Comparison of ENCODE assay signal across 33 mouse cellular contexts in genomic region chr2:152119228-152119865, GRCm38 (mm10). TPM values are rescaled to one million over a fixed set of nuclear protein-coding genes. Genes with fewer than 3 reads are reported as not detected.
DNase-seq lines count a peak whose midpoint lies in the region; ATAC-seq lines count a peak whose summit lies in the region.
"Had no signal": no experiment of that assay in that cellular context is flagged by ENCODE, and none has a peak within 500 bp of the region (broad histone marks: within the 10 kb centered on the region; RNA-seq: fewer than 3 reads in every experiment).

No protein-coding gene starts in this region.

- ATAC-seq in forebrain, embryonic 13.5 days = no peak
- no peak for ATAC-seq in midbrain, embryonic 16.5 days
- ATAC-seq in embryonic facial prominence, embryonic 11.5 days (replicated peaks; ENCODE audit: insufficient number of reproducible peaks, low FRiP score, low TSS enrichment, low read depth) = no peak; the same call in 1 of the 2 replicates
- ATAC-seq: forebrain, embryonic 16.5 days; intestine, embryonic 15.5 days; Patski had no signal

- peaks cover 45% of the 10 kb centered on the region for H3K4me1 ChIP-seq in forebrain, embryonic 10.5 days
- H3K4me1 ChIP-seq in forebrain, embryonic 13.5 days = peaks cover 9% of the 10 kb centered on the region
- peaks cover 40% of the 10 kb centered on the region for H3K4me1 ChIP-seq in midbrain, embryonic 10.5 days
- peaks cover 7% of the 10 kb centered on the region for H3K4me1 ChIP-seq in midbrain, embryonic 16.5 days (ENCODE audit: control insufficient read depth, insufficient read depth, low read length)
- peaks cover 15% of the 10 kb centered on the region for H3K4me1 ChIP-seq in embryonic facial prominence, embryonic 11.5 days (ENCODE audit: control insufficient read depth, insufficient read depth, low read length)
- peaks cover 53% of the 10 kb centered on the region for H3K4me1 ChIP-seq in limb, embryonic 10.5 days

- DNase-seq in forebrain, embryonic 10.5 days (ENCODE audit: extremely low spot score, low spot score) = no peak
- DNase-seq in midbrain, embryonic 10.5 days (ENCODE audit: low spot score) = no peak
- peak; percentile 66 for DNase-seq in embryonic facial prominence, embryonic 11.5 days (ENCODE audit: low spot score)
- no peak for DNase-seq in limb, embryonic 10.5 days (ENCODE audit: low spot score)
- no peak for DNase-seq in heart, adult 18-20 months
- DNase-seq: adrenal gland, postnatal 36 days; B cell, adult 2 months; cerebellum, adult 11-12 months; gastrocnemius, postnatal 14 days; heart, adult 11 months; heart, postnatal 10 days; kidney, adult 8-10 months; kidney, postnatal 25 days; layer of hippocampus, postnatal 36 days; lung, embryonic 14.5 days; right cerebral cortex, adult 18-20 months; right cerebral cortex, postnatal 4 days; thymus, postnatal 14 days had no signal

- no peak overlapping the region for H3K9ac ChIP-seq in forebrain, embryonic 13.5 days
- no peak overlapping the region for H3K9ac ChIP-seq in midbrain, embryonic 16.5 days (ENCODE audit: low read depth, low read length)
- H3K9ac ChIP-seq in embryonic facial prominence, embryonic 11.5 days (replicated peaks; ENCODE audit: low read length) = peak overlapping the region; percentile 22; the same call in 1 of the 2 replicates
- H3K9ac ChIP-seq: embryonic facial prominence, embryonic 15.5 days; heart, embryonic 12.5 days; hindbrain, embryonic 14.5 days; intestine, embryonic 15.5 days; limb, embryonic 15.5 days; liver, embryonic 14.5 days; lung, embryonic 14.5 days; neural tube, embryonic 15.5 days had no signal

- H3K9me3 ChIP-seq in forebrain, embryonic 10.5 days = no peaks in the 10 kb centered on the region
- H3K9me3 ChIP-seq in forebrain, embryonic 13.5 days (replicated peaks) = no peaks in the 10 kb centered on the region
- H3K9me3 ChIP-seq in midbrain, embryonic 10.5 days (replicated peaks) = no peaks in the 10 kb centered on the region
- no peaks in the 10 kb centered on the region for H3K9me3 ChIP-seq in midbrain, embryonic 16.5 days (replicated peaks; ENCODE audit: control insufficient read depth, low read length, poor library complexity, severe bottlenecking)
- no peaks in the 10 kb centered on the region for H3K9me3 ChIP-seq in embryonic facial prominence, embryonic 11.5 days (replicated peaks; ENCODE audit: control insufficient read depth, low read length)
- no peaks in the 10 kb centered on the region for H3K9me3 ChIP-seq in limb, embryonic 10.5 days (replicated peaks)
- H3K9me3 ChIP-seq: embryonic facial prominence, embryonic 15.5 days; G1E; heart, embryonic 12.5 days; intestine, embryonic 15.5 days; limb, embryonic 15.5 days; neural tube, embryonic 15.5 days had no signal

- H3K4me3 ChIP-seq in forebrain, embryonic 10.5 days = no peak overlapping the region
- no peak overlapping the region for H3K4me3 ChIP-seq in forebrain, embryonic 13.5 days
- no peak overlapping the region for H3K4me3 ChIP-seq in midbrain, embryonic 10.5 days
- no peak overlapping the region for H3K4me3 ChIP-seq in midbrain, embryonic 16.5 days (ENCODE audit: low read depth, low read length)
- H3K4me3 ChIP-seq in embryonic facial prominence, embryonic 11.5 days (ENCODE audit: low read depth, low read length) = no peak overlapping the region
- H3K4me3 ChIP-seq in limb, embryonic 10.5 days = no peak overlapping the region
- H3K4me3 ChIP-seq: embryonic facial prominence, embryonic 15.5 days; heart, embryonic 12.5 days; intestine, embryonic 15.5 days; limb, embryonic 15.5 days; myocyte; neural tube, embryonic 15.5 days had no signal

- 52% methylated on average over 6 of the region's 6 CpGs for WGBS in forebrain, embryonic 10.5 days
- 67% methylated on average over 6 of the region's 6 CpGs for WGBS in forebrain, embryonic 13.5 days
- 49% methylated on average over 6 of the region's 6 CpGs for WGBS in midbrain, embryonic 10.5 days
- WGBS in midbrain, embryonic 16.5 days = 40% methylated on average over 6 of the region's 6 CpGs
- WGBS in embryonic facial prominence, embryonic 11.5 days = 27% methylated on average over 6 of the region's 6 CpGs
- 36% methylated on average over 6 of the region's 6 CpGs for WGBS in limb, embryonic 10.5 days

- no peaks in the 10 kb centered on the region for H3K36me3 ChIP-seq in forebrain, embryonic 10.5 days (replicated peaks)
- H3K36me3 ChIP-seq in forebrain, embryonic 13.5 days (ENCODE audit: poor library complexity, severe bottlenecking) = no peaks in the 10 kb centered on the region
- H3K36me3 ChIP-seq in midbrain, embryonic 10.5 days = no peaks in the 10 kb centered on the region
- H3K36me3 ChIP-seq in midbrain, embryonic 16.5 days (ENCODE audit: control insufficient read depth, insufficient read depth, low read length) = no peaks in the 10 kb centered on the region
- no peaks in the 10 kb centered on the region for H3K36me3 ChIP-seq in embryonic facial prominence, embryonic 11.5 days (replicated peaks; ENCODE audit: control insufficient read depth, insufficient read depth, low read depth, low read length)
- H3K36me3 ChIP-seq in limb, embryonic 10.5 days = no peaks in the 10 kb centered on the region
- H3K36me3 ChIP-seq: embryonic facial prominence, embryonic 15.5 days; G1E; heart, embryonic 12.5 days; intestine, embryonic 15.5 days; limb, embryonic 15.5 days; neural tube, embryonic 15.5 days had no signal

- H3K27me3 ChIP-seq in forebrain, embryonic 10.5 days (ENCODE audit: poor library complexity, severe bottlenecking) = peaks cover 41% of the 10 kb centered on the region
- peaks cover 12% of the 10 kb centered on the region for H3K27me3 ChIP-seq in forebrain, embryonic 13.5 days
- H3K27me3 ChIP-seq in midbrain, embryonic 10.5 days (ENCODE audit: low read depth, poor library complexity, severe bottlenecking) = peaks cover 31% of the 10 kb centered on the region
- no peaks in the 10 kb centered on the region for H3K27me3 ChIP-seq in midbrain, embryonic 16.5 days (ENCODE audit: control insufficient read depth, insufficient read depth, low read depth, low read length)
- H3K27me3 ChIP-seq in embryonic facial prominence, embryonic 11.5 days (ENCODE audit: control insufficient read depth, insufficient read depth, low read length) = no peaks in the 10 kb centered on the region
- peaks cover 25% of the 10 kb centered on the region for H3K27me3 ChIP-seq in limb, embryonic 10.5 days (ENCODE audit: low read depth, poor library complexity, severe bottlenecking)
- H3K27me3 ChIP-seq: neural tube, embryonic 15.5 days had no signal

- H3K27ac ChIP-seq in forebrain, embryonic 10.5 days = peak overlapping the region; percentile 51; the same call in 1 of the 2 replicates
- H3K27ac ChIP-seq in forebrain, embryonic 13.5 days = no peak overlapping the region
- H3K27ac ChIP-seq in midbrain, embryonic 10.5 days (replicated peaks) = peak overlapping the region; percentile 46
- H3K27ac ChIP-seq in midbrain, embryonic 16.5 days (ENCODE audit: low read length) = no peak overlapping the region
- 0 out of 2 replicates have a peak overlapping the region, but pooled peaks have one; percentile 8 for H3K27ac ChIP-seq in embryonic facial prominence, embryonic 11.5 days (replicated peaks; ENCODE audit: low read depth, low read length)
- peak overlapping the region; percentile 72 for H3K27ac ChIP-seq in limb, embryonic 10.5 days
- H3K27ac ChIP-seq: embryonic facial prominence, embryonic 15.5 days; hindbrain, embryonic 14.5 days; intestine, embryonic 15.5 days; limb, embryonic 15.5 days; liver, embryonic 14.5 days; neural tube, embryonic 15.5 days had no signal

- H3K4me2 ChIP-seq in forebrain, embryonic 13.5 days = no peak overlapping the region
- no peak overlapping the region for H3K4me2 ChIP-seq in midbrain, embryonic 16.5 days (ENCODE audit: low read length)
- H3K4me2 ChIP-seq in embryonic facial prominence, embryonic 11.5 days (ENCODE audit: low read depth, low read length) = no peak overlapping the region
- H3K4me2 ChIP-seq: embryonic facial prominence, embryonic 15.5 days; heart, embryonic 12.5 days; hindbrain, embryonic 14.5 days; intestine, embryonic 15.5 days; limb, embryonic 15.5 days; lung, embryonic 14.5 days; neural tube, embryonic 15.5 days had no signal

RNA-seq across cellular contexts. Expression of gene Srxn1, which starts 14.0 kb away (rescaled TPM):
- 14.6 and 14.9 TPM in 2 replicates for polyA plus RNA-seq in forebrain, embryonic 10.5 days (2016; fragmentation: Nextera tagmentation; extraction: Ambion mirVana)
- 10.3 and 10.7 TPM in 2 replicates for polyA plus RNA-seq in forebrain, embryonic 13.5 days (2015; fragmentation: Nextera tagmentation; extraction: Ambion mirVana)
- 14.8 and 18.5 TPM in 2 replicates for polyA plus RNA-seq in midbrain, embryonic 10.5 days (2016; fragmentation: Nextera tagmentation; extraction: Ambion mirVana)
- polyA plus RNA-seq in midbrain, embryonic 16.5 days (2015; fragmentation: Nextera tagmentation; extraction: Ambion mirVana) = 21.8 and 25.4 TPM in 2 replicates
- 10.0 and 10.6 TPM in 2 replicates for polyA plus RNA-seq in embryonic facial prominence, embryonic 11.5 days (2014; fragmentation: Nextera tagmentation; extraction: Ambion mirVana)
- polyA plus RNA-seq in limb, embryonic 10.5 days (2016; fragmentation: Nextera tagmentation; extraction: Ambion mirVana) = 8.0 and 9.6 TPM in 2 replicates
- total RNA-seq in heart, adult 18-20 months (2021) = 10 to 100 TPM; 18.8 to 20.3 TPM
- total RNA-seq: CH12.LX had no signal

RNA-seq across cellular contexts. Expression of gene Tcf15, which starts 24.0 kb away (rescaled TPM):
- 4.0 and 4.1 TPM in 2 replicates for polyA plus RNA-seq in forebrain, embryonic 10.5 days (2016; fragmentation: Nextera tagmentation; extraction: Ambion mirVana)
- 1.4 and 1.8 TPM in 2 replicates for polyA plus RNA-seq in forebrain, embryonic 13.5 days (2015; fragmentation: Nextera tagmentation; extraction: Ambion mirVana)
- 1.9 and 3.0 TPM in 2 replicates for polyA plus RNA-seq in midbrain, embryonic 10.5 days (2016; fragmentation: Nextera tagmentation; extraction: Ambion mirVana)
- 0.69 and 1.0 TPM in 2 replicates for polyA plus RNA-seq in midbrain, embryonic 16.5 days (2015; fragmentation: Nextera tagmentation; extraction: Ambion mirVana)
- 11.3 and 12.2 TPM in 2 replicates for polyA plus RNA-seq in embryonic facial prominence, embryonic 11.5 days (2014; fragmentation: Nextera tagmentation; extraction: Ambion mirVana)
- polyA plus RNA-seq in limb, embryonic 10.5 days (2016; fragmentation: Nextera tagmentation; extraction: Ambion mirVana) = 27.3 and 29.8 TPM in 2 replicates
- total RNA-seq in heart, adult 18-20 months (2021) = 10 to 100 TPM; 16.4 to 18.9 TPM
- total RNA-seq: CH12.LX, G1E had no signal
- polyA plus RNA-seq: G1E, myocyte, Patski had no signal

RNA-seq across cellular contexts. Expression of gene Scrt2, which starts 38.0 kb away (rescaled TPM):
- polyA plus RNA-seq in forebrain, embryonic 10.5 days (2016; fragmentation: Nextera tagmentation; extraction: Ambion mirVana) = 1.1 and 2.4 TPM in 2 replicates
- 17.5 and 19.9 TPM in 2 replicates for polyA plus RNA-seq in forebrain, embryonic 13.5 days (2015; fragmentation: Nextera tagmentation; extraction: Ambion mirVana)
- 2.2 and 4.7 TPM in 2 replicates for polyA plus RNA-seq in midbrain, embryonic 10.5 days (2016; fragmentation: Nextera tagmentation; extraction: Ambion mirVana)
- 5.8 and 7.7 TPM in 2 replicates for polyA plus RNA-seq in midbrain, embryonic 16.5 days (2015; fragmentation: Nextera tagmentation; extraction: Ambion mirVana)
- 1.9 and 2.6 TPM in 2 replicates for polyA plus RNA-seq in embryonic facial prominence, embryonic 11.5 days (2014; fragmentation: Nextera tagmentation; extraction: Ambion mirVana)
- polyA plus RNA-seq in limb, embryonic 10.5 days (2016; fragmentation: Nextera tagmentation; extraction: Ambion mirVana) = not detected in 2 replicates
- total RNA-seq in heart, adult 18-20 months (2021) = not detected
- total RNA-seq: CH12.LX; heart, postnatal 10 days; megakaryocyte-erythroid progenitor cell, adult 5-6 weeks had no signal
- polyA plus RNA-seq: G1E; limb, embryonic 15.5 days; lung, embryonic 14.5 days; myocyte; Patski had no signal

Comparison
In these comparisons a context has a peak if more than half of its experiments do, and no peak if none do; other contexts are left out.
1. H3K27ac ChIP-seq: peak in forebrain, embryonic 10.5 days (single experiment), midbrain, embryonic 10.5 days (single experiment), embryonic facial prominence, embryonic 11.5 days (single experiment) and limb, embryonic 10.5 days (single experiment); none in forebrain, embryonic 13.5 days (single experiment) and midbrain, embryonic 16.5 days (single experiment).